16 mouse cellular contexts compared by ENCODE assay signal in genomic region chr13:37197136-37197535, GRCm38 (mm10).
"Had no signal": no experiment of that assay in that cellular context is flagged by ENCODE, and none has a peak within 500 bp of the region (broad histone marks: within the 10 kb centered on the region; RNA-seq: fewer than 3 reads in every experiment).

No protein-coding gene starts in this region.

- H3K4me3 ChIP-seq: limb, embryonic 10.5 days; midbrain, embryonic 10.5 days; midbrain, embryonic 15.5 days; neural tube, embryonic 12.5 days had no signal

- H3K9me3 ChIP-seq: limb, embryonic 10.5 days; midbrain, embryonic 10.5 days; midbrain, embryonic 15.5 days; neural tube, embryonic 12.5 days had no signal

- DNase-seq: kidney, adult 8-10 months; kidney, postnatal 36 days; layer of hippocampus, adult 9-11 months; layer of hippocampus, postnatal 36 days; lung, embryonic 14.5 days; lung, postnatal 10 days; lung, postnatal 4 days; thymus, adult 18-20 months; thymus, postnatal 14 days had no signal

- H3K27ac ChIP-seq: limb, embryonic 10.5 days; midbrain, embryonic 10.5 days; midbrain, embryonic 15.5 days; neural tube, embryonic 12.5 days; stomach, postnatal 0 days had no signal

- H3K4me2 ChIP-seq: liver, embryonic 11.5 days; lung, embryonic 14.5 days; midbrain, embryonic 15.5 days; neural tube, embryonic 12.5 days had no signal

- H3K9ac ChIP-seq: lung, embryonic 14.5 days; midbrain, embryonic 15.5 days; neural tube, embryonic 12.5 days had no signal

- H3K36me3 ChIP-seq: limb, embryonic 10.5 days; midbrain, embryonic 10.5 days; midbrain, embryonic 15.5 days; neural tube, embryonic 12.5 days had no signal

- H3K4me1 ChIP-seq: limb, embryonic 10.5 days; midbrain, embryonic 10.5 days; midbrain, embryonic 15.5 days; neural tube, embryonic 12.5 days had no signal

- H3K27me3 ChIP-seq: midbrain, embryonic 15.5 days; neural tube, embryonic 12.5 days had no signal

- ATAC-seq: intestine, postnatal 0 days; midbrain, embryonic 15.5 days had no signal
